Mouse (Mus musculus) heart, embryonic 14.5 days (tissue): ENCODE data around the gene Cxcr5. TPM values are rescaled to one million over a fixed set of nuclear protein-coding genes. Genes with fewer than 3 reads are reported as not detected.
A peak's percentile ranks its signal among the peaks of the same experiment; 100 is the strongest.
"Not testable (repeated sequence)": the region's sequence is repeated elsewhere in the genome, so short reads cannot be mapped to it uniquely, and the experiment has no call there.

Experiments used
- ATAC-seq: fragments of 200-750 bp; cut with Nextera tagmentation; 2 replicates; pipeline ENCODE4 v1.8.0; 2017; ENCODE audit warnings: low read depth, moderate TSS enrichment; ENCODE audit not compliant: insufficient number of reproducible peaks, insufficient read depth, low FRiP score
- H3K27ac ChIP-seq, 2 experiments: fragments of 200-500 bp in 1 of 2; fragments of 300-500 bp in 1 of 2; sonication (generic) in 1 of 2; replicated peaks in 1 of 2; 2 replicates each; pipeline ENCODE4 v1.5.1; 2012 to 2014; ENCODE audit warnings: low read depth in 2 of 2, low read length in 2 of 2, control low read depth in 1 of 2, mild to moderate bottlenecking in 1 of 2, mixed read lengths in 1 of 2; ENCODE audit not compliant: control insufficient read depth in 1 of 2, insufficient read depth in 1 of 2
- H3K27me3 ChIP-seq: fragments of 300-500 bp; sonication (generic); 2 replicates; pipeline ENCODE4 v1.6.1; 2014; ENCODE audit warnings: mild to moderate bottlenecking, low read length, control low read depth; ENCODE audit not compliant: control insufficient read depth, insufficient read depth
- H3K36me3 ChIP-seq: fragments of 300-500 bp; sonication (generic); 2 replicates; pipeline ENCODE4 v1.6.1; 2014; ENCODE audit warnings: mild to moderate bottlenecking, control low read depth, low read length, mixed read lengths; ENCODE audit not compliant: control insufficient read depth, insufficient read depth
- H3K4me1 ChIP-seq, 2 experiments: fragments of 200-500 bp in 1 of 2; fragments of 300-500 bp in 1 of 2; sonication (generic) in 1 of 2; 2 replicates each; pipeline ENCODE4 v1.6.1; 2012 to 2014; ENCODE audit warnings: low read length in 2 of 2, control low read depth in 1 of 2, mixed read lengths in 1 of 2; ENCODE audit not compliant: control insufficient read depth in 2 of 2, insufficient read depth in 2 of 2
- H3K4me2 ChIP-seq: fragments of 300-500 bp; sonication (generic); 2 replicates; pipeline ENCODE4 v1.6.1; 2014; ENCODE audit warnings: mild to moderate bottlenecking, low read length
- H3K4me3 ChIP-seq, 2 experiments: fragments of 200-500 bp in 1 of 2; fragments of 300-500 bp in 1 of 2; sonication (generic) in 1 of 2; 2 replicates each; pipeline ENCODE4 v1.5.1; 2012 to 2014; ENCODE audit warnings: low read length in 2 of 2, mild to moderate bottlenecking in 2 of 2, control low read depth in 1 of 2, low read depth in 1 of 2, moderate library complexity in 1 of 2; ENCODE audit not compliant: control insufficient read depth in 1 of 2, insufficient read depth in 1 of 2
- H3K9ac ChIP-seq: fragments of 300-500 bp; sonication (generic); 2 replicates; pipeline ENCODE4 v1.6.1; 2014; ENCODE audit warnings: mild to moderate bottlenecking, low read length
- H3K9me3 ChIP-seq: fragments of 300-500 bp; sonication (generic); 2 replicates; pipeline ENCODE4 v1.6.1; 2016; ENCODE audit warnings: low read length, control low read depth; ENCODE audit not compliant: control insufficient read depth
- WGBS: fragments of 180-500 bp; shearing (Covaris S2); extraction: QIAGEN DNeasy Blood & Tissue Kit; methylation state at CpG from one replicate; pipeline ENCODE4 v1.1.7; 2014; 5-methylcytosine and 5-hydroxymethylcytosine counted together
- polyA plus RNA-seq: library from polyadenylated mRNA; unstranded; fragments of >200 nt; fragmentation: Nextera tagmentation; extraction: Ambion mirVana; gene quantifications from 2 replicates; pipeline ENCODE4 v1.2.1, GENCODE M21; 2014

The Cxcr5 gene
- polyA plus RNA-seq, 1 experiment from 2014 or later: not detected

- ATAC-seq: no peak
- 68% methylated on average over 9 of the region's 9 CpGs for WGBS
Measured at GRCm38 (mm10) chr9:44587262-44588160, 25.8 kb upstream of the Cxcr5 start.

GRCm38 (mm10) chr9:44586640-44587261, 25.1 kb upstream of the Cxcr5 start:
- Histone ChIP-seq H3K4me3 (no peak overlapping the region), H3K27me3 (no peaks in the 10 kb centered on the region), H3K27ac (no peak overlapping the region), H3K36me3 (no peaks in the 10 kb centered on the region), H3K9me3 (peaks cover 8% of the 10 kb centered on the region; the same call in 1 of the 2 replicates), H3K4me2 (no peak overlapping the region), H3K4me1 (no peaks in the 10 kb centered on the region), H3K9ac (no peak overlapping the region)
- no peak for ATAC-seq
- WGBS: 60% methylated on average over 8 of the region's 8 CpGs

More at GRCm38 (mm10) chr9:44587262-44588160, 25.8 kb upstream of the Cxcr5 start:
- H3K36me3 ChIP-seq: no peaks in the 10 kb centered on the region
- H3K9me3 ChIP-seq: peaks cover 8% of the 10 kb centered on the region; the same call in 1 of the 2 replicates
- no peak overlapping the region for H3K9ac ChIP-seq
- no peaks in the 10 kb centered on the region for H3K27me3 ChIP-seq
- H3K4me3 ChIP-seq: no peak overlapping the region
- no peak overlapping the region for H3K27ac ChIP-seq
- no peaks in the 10 kb centered on the region for H3K4me1 ChIP-seq
- H3K4me2 ChIP-seq: no peak overlapping the region

- no peak overlapping the region for H3K4me3 ChIP-seq
- H3K27me3 ChIP-seq: no peaks in the 10 kb centered on the region
- H3K4me1 ChIP-seq: peaks cover 0 to 3% of the 10 kb centered on the region in 2 experiments; a peak in 1 of 4 replicates
- H3K27ac ChIP-seq: no peak overlapping the region
- H3K4me2 ChIP-seq: no peak overlapping the region
- ATAC-seq: no peak
- no peaks in the 10 kb centered on the region for H3K36me3 ChIP-seq
- no peak overlapping the region for H3K9ac ChIP-seq
- 72% methylated on average over 16 of the region's 16 CpGs for WGBS
- H3K9me3 ChIP-seq: peaks cover 8% of the 10 kb centered on the region; the same call in 1 of the 2 replicates
Measured at GRCm38 (mm10) chr9:44582390-44582789, 20.7 kb upstream of the Cxcr5 start.

- Histone ChIP-seq H3K27me3 (no peaks in the 10 kb centered on the region), H3K4me2 (no peak overlapping the region), H3K36me3 (no peaks in the 10 kb centered on the region), H3K9ac (no peak overlapping the region), H3K27ac (no peak overlapping the region), H3K4me3 (no peak overlapping the region), H3K9me3 (peaks cover 8% of the 10 kb centered on the region; the same call in 1 of the 2 replicates), H3K4me1 (peaks cover 0 to 3% of the 10 kb centered on the region in 2 experiments; a peak in 1 of 4 replicates)
- ATAC-seq: no peak
- WGBS: 46% methylated on average over 3 of the region's 3 CpGs
Measured at GRCm38 (mm10) chr9:44581423-44581822, 19.7 kb upstream of the Cxcr5 start.

- H3K4me3 ChIP-seq: no peak overlapping the region
- peaks cover 8% of the 10 kb centered on the region; the same call in 1 of the 2 replicates for H3K9me3 ChIP-seq
- H3K4me1 ChIP-seq: peaks cover 0 to 3% of the 10 kb centered on the region in 2 experiments; a peak in 1 of 4 replicates
- H3K27me3 ChIP-seq: no peaks in the 10 kb centered on the region
- WGBS: 51% methylated on average over 5 of the region's 5 CpGs
- no peak overlapping the region for H3K4me2 ChIP-seq
- H3K9ac ChIP-seq: no peak overlapping the region
- H3K36me3 ChIP-seq: no peaks in the 10 kb centered on the region
- no peak for ATAC-seq
- no peak overlapping the region for H3K27ac ChIP-seq
Measured at GRCm38 (mm10) chr9:44580085-44580484, 18.4 kb upstream of the Cxcr5 start.

GRCm38 (mm10) chr9:44579392-44579791, 17.7 kb upstream of the Cxcr5 start:
- peaks cover 8% of the 10 kb centered on the region; the same call in 1 of the 2 replicates for H3K9me3 ChIP-seq
- ATAC-seq: no peak
- H3K4me1 ChIP-seq: peaks cover 0 to 3% of the 10 kb centered on the region in 2 experiments; a peak in 1 of 4 replicates
- WGBS: 16% methylated on average over 6 of the region's 6 CpGs
- H3K4me2 ChIP-seq: peak overlapping the region; percentile 33
- no peak overlapping the region for H3K9ac ChIP-seq
- H3K27ac ChIP-seq: no peak overlapping the region
- no peak overlapping the region for H3K4me3 ChIP-seq
- H3K36me3 ChIP-seq: no peaks in the 10 kb centered on the region
- no peaks in the 10 kb centered on the region for H3K27me3 ChIP-seq

GRCm38 (mm10) chr9:44576046-44576445, 14.4 kb upstream of the Cxcr5 start:
- H3K27me3 ChIP-seq, H3K36me3 ChIP-seq, H3K4me2 ChIP-seq, H3K27ac ChIP-seq, H3K4me1 ChIP-seq, H3K9ac ChIP-seq, H3K9me3 ChIP-seq, ATAC-seq, H3K4me3 ChIP-seq: not testable (repeated sequence)
- 81% methylated on average over 7 of the region's 7 CpGs for WGBS
